Mouse (Mus musculus) spleen, adult 12 weeks (tissue): ENCODE results near the gene Gnpat.

Experiments used
- DNase-seq: peaks from one replicate; pipeline ENCODE4 v3.0.0; 2022; ENCODE audit warnings: low spot score

Gnpat gene

DNA sequence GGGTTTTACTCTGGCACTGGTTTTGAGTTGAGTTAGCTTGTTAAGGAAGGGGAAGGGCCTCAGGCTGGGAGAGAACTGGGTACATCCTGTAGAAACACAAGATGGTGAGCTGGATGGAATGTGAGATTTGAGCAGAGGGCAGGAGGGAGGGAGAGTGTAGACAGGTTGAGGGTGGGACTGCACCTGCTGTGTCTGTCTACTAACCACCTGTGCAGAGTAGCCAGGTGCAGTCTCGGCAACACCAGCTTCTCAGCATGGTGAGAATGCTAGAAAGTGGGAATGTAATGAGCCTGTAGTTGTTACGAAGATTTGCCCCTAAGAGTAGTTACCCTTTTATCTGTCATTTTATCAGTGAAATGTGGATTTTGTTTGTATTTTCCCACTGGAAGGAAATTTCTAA is 42.6 kb downstream of the Gnpat start:
- no peak for DNase-seq

DNA sequence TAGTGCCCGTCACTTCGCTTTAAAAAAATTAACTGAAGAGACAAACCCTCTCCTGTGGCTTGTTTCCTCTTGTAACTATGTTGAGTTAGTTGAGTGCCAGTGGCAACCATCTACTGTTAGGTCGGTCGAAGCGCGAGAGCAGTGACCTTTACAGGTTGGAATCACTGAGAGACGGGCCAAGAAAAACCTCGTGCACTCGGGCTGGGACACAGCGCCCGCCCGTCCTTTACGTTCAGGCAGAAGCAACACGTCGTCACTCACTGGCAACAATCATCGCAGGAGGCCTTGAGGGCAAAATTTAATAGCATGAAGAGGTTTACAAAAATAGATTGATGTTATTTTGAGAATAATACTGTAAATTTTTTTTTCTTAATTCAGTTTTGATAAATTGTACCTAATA is 47.1 kb downstream of the Gnpat start:
- no peak for DNase-seq

DNA sequence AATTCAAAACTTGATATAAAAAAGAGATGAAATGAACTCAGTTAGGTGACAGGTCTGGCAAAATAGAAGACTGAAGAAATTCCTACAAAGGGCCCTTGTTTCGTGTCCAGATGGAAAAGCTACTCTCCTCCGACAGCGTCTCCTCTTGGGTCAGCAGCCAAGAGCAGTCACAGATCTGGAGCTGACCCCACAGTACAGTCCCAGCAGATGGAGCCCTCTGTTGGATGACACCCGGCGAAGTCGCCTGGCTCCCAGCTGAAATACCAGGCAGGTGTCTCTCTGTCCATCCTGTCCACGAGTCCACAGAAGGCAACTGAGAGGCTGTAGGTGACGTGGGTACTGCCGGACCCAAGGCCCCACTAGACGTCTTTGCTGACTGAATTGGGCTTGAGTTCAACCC is 47.5 kb downstream of the Gnpat start:
- no peak for DNase-seq

DNA sequence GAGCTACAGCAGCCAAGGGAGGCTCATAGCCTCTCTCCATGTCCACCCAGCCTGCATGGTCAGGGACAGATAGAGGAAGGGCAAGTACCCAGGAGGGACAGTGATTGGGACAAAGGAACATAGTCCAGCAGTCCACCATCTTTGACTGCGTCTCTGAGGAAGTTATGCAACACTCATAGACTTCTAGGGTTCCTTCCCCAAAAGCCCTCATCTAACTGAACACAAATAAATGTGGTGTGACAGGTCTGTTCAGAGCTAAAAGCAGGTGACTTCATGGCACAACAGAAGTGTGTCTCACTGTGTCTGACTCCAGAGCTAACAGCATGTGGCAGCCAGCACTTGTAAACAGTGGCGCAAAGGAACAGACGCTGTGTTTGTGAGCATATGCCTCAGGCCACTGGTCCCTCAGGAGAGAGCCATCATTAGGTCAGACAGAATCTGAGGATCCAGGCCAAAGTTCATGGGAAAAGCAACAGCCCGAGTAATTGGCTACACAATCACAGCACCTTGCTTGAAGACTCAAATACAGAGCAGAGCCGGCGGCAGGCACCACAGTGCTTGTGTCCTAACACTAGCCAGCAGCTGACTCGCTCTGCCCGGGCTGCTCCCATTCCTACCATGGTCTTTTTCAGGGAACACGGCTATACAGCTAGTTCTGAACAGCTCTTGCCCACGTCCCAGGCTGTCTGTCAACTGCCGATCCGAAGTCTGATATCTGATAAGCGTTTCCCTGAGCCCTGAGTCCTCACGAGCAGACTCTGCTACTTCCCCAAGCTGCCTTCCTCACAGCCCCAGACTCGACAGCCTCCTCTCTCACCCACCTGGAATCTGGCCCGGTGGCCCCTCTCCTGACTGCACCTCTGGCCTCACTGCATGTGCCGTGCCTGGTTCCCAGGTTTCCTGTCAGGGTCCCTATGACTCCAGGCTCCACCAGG is 49.4 kb downstream of the Gnpat start:
- no peak for DNase-seq

DNA sequence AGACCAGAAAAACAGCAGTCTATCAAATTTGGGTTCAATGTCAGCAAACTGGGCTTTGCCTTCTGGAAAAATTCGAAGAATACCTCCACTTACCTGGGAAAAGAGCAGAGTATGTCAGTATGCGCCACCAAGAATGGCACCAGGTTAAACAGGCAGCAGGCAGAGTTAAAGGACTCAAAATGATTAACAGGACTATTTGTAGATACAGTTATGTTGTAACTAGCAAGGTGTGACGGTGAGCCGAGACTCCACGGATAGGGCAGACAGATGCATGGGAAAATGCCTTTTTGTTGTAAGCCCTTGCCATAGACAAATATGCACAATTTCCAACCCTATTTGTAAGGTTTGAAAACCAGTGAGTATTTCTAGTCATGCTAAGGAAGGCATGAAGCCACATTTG is 51.2 kb downstream of the Gnpat start:
- DNase-seq = no peak

DNA sequence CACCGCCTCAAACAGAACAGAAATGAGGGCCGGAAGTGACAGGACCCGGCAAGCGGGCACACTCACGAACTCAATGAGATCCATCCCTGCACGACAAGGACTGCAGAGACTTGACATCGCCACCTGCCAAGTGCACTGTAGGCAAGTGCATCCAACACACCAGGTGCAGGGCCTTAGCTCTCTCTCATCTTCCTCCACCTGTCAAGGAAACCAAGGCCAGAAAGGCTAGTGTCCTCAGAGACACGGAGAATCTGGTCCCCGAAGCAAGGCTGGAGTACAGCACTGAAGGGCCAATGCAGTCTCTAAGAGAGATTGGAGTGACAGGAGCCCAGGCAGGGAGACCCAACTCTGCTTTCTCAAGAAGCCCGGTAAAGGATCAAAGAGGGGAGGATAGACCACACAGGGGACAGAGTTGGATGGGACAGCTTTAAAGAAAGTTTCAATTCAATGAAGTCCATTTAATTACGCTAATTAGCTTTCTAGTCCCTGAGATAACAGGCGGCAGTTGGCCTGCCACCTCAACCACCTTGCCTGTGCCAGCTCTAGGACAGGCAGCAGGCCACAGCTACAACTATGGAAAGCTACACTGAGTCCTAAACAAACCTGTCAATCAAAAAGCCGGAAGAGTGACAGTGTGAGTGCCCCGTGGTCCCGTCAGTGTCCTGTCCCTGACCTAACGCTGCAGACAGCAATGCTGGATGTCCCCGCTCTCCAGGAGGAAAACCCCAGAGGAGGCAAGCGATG is 55.1 kb downstream of the Gnpat start:
- no peak for DNase-seq

DNA sequence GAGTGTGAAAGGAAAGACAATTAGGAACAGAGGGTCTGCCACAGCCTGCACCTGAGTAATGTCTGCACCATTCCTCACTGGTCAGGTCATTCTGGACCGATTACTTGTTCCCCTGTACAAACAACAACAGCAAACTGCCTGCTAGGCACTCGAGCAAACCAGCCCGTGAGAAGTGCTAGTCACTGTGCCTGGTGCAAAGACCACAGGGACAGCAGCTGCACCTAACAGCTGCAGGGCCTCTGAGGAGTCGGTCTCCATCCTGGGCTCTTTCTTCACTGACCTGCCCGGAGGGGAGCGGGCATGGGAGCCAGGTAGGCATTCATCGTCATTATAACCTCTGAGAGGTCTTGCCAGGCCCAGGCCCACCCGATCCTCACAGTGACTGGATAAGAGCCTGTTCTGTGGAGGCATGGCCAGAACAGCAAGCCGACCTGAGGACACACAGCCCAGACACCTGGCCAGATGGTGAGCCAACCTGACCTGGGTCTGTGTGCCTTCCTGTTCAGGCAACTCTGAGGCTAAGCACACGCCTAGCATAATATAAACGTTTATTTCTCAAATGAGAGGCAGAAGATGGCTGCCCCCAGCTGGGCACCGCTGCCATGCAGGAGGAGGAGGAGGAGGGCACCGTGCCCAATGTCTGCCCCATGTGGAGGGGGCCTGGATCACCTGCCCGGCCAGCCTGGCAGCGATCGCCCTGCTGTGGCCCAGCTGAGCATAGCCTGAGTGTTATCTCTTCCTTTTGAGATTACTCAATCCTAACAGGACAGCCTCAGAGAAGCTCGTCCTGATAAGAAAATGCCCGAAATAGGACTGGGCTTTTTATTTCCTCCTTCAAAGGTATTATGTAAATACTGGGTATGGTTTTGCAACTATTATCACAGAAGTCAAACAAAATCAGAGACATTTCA is 58.8 kb downstream of the Gnpat start:
- no peak for DNase-seq

DNA sequence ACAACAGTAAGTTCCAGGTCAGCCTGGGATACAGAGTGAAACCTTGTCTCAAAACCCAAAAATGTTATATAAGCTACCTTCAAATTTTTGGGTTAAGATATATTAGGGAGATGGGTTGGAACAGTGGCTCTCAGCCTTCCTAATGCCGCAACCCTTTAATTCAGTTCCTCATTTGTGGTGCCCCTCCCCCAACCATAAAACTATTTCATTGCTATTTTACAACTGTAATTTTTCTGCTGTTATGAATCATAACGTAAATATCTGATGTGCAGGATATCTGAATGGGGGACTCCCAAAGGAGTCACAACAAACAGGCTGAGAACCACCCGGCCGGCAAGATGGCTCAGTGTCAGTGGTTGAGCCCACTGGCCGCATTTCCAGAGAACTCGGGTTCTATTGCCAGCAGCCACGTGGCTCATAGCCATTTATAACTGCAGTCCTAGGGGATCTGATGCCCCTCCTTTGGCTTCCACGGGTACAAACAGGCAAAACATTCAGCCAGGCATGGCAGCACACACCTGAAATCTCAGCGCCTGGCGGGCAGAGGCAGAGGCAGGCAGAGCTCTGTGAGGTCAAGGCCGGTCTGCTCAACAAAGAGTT is 59.8 kb downstream of the Gnpat start:
- no peak for DNase-seq

DNA sequence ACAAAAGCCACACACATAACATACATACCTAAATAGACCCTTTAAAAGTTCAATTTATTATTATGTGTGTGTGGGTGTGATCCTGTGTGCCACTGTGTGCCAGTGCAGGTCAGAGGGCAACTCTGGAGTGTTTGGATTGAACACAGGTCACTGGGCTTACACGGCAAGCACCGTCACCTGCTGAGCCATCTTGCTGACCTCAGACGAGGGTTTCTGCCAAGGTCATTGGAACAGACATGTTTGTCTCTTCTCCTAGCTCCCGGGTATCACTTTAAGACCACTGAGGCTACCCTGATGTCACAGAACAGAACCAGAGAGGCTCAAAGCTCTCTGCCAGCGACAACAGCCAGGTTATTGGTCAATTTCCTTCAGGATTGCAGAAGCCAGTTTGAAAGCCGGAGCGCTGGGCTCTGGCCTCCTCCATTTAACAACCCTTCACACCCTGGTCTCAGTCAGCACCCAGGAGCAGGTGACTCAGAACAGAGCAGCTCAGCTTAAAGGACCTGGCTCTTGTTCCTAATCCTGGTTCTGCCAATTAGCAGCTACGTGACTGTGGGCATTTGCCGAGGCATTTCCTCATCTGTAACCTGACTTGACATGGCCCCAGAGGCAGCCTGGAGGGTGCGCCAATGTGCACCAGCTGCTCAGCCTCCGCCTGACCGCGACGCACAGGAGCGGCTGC is 61.3 kb downstream of the Gnpat start:
- no peak for DNase-seq

DNA sequence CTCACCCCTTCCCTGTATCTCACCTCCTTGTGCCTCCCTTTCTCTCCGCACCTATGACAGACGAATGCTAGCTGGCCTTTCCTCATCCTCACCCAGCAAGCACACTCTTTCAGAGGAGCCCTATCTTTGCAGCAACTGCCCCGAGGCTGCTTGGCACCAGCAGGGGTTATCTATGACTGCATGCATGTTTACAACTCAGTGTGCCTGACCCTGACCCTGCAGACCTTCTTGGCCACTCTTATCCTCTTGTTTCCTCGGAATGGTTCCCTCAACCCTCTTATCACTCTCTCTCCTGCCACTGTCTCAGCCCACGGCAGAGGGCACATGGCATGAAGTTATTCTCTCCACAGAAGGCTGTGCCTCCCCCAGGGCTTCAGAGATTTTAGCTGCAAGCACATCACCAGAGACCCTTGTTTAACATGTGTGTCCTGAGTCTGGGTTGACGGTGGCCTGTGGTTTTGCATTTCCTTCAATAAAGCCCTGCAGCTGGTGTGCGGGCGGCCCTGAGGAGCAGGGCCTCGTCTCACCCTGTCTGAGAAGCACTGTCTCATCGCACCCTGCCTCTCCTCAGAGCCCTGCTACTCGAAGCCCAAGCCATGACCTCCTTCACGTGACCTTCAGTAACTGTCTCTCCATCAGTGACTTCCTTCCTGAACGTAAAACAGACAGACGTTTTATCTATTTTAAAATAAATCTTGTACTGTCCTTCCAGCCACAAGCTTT is 62.9 kb downstream of the Gnpat start:
- no peak for DNase-seq

DNA sequence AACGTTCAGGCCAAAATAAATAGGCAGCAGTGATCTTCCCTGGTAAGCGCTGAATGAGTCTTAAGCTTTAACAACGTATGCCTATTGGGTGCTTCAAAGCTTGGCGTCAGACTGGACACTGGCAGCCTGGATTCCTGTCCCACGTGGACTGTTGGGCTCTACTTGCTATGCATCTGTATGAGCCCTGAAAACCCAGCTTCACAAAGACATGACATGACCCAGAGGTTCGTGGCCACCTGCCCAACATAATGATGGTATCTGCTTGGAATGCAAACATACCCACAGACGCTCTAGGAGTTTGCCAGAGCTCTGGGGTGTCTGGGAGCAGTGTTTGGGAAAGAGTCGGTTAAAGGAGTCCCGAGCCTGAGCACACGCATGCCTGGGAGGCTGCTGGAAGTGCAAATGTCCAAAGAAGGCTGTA is 63.5 kb downstream of the Gnpat start:
- DNase-seq = no peak

DNA sequence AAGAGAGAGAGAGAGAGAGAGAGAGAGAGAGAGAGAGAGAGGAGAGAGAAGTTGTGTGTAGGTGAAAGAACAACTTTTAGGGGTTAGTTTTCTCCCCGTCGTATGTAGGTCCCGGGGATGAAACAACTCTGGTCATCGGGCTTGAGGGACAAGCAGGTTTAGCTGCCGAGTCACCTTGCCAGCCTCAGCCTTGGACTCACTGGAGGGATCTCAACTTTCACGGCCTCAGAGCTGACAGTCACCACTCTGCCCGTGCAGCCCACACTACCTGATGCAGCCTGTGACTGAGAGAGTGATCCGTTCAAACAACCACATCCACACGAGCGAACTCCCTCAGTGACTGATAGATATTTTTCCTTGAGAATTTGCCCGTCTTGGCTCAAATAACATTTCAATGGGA is 66.2 kb downstream of the Gnpat start:
- no peak for DNase-seq

DNA sequence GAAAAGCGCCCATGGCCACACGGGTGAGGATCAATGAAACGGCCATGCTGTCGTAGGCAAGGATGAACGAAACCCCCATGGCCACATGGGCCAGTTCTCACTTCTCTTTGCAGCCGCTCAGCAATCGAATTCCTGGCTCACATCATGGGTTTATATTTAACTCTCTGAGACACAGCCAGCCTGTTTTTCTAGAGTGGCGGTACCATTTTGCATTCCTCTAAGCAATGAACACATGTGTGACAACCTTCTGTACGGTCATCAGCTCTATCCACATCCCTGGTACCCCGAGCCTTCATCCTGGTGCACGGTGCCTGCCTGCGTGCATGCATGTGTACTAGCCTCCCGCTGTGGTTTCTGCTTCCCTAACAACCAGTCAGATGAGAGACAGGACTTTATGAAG is 67.3 kb downstream of the Gnpat start:
- DNase-seq = no peak

DNA sequence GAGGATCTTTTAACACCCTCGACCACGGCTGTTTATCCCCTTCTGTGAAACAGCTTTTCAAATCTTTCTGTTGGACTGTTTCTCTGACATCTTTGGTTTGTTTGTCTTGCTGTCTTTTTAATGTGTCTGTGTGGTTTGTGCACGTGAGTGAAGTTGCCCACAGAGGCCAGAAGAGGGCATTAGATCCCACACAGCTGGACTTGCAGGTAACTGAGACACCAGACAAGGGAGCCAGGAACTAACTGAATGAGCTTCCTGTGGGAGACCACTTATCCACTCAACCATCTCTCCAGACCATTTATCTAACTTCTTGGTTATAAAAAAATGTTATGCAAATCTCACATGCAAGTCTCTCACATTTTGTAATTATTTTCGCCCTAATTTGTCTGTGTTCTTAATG is 67.8 kb downstream of the Gnpat start:
- no peak for DNase-seq

DNA sequence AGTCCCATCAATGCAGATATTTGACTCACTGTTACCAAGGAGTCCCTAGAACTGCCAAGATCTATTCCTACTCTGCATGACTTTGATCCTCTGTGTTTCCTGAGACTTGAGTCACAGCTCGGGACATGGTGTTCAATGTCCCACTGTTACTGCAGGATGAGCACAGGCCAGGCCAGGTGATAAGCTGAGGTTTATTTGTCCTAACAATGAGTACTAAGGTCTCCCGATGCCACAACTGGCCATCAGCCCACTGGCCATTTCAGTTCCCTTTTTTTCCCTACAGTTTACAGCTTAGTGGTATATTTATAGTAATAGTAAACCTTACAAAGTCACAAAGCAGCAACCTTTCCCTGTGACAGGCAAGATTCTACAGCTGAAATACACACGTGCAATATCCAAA is 69.6 kb downstream of the Gnpat start:
- DNase-seq = no peak

DNA sequence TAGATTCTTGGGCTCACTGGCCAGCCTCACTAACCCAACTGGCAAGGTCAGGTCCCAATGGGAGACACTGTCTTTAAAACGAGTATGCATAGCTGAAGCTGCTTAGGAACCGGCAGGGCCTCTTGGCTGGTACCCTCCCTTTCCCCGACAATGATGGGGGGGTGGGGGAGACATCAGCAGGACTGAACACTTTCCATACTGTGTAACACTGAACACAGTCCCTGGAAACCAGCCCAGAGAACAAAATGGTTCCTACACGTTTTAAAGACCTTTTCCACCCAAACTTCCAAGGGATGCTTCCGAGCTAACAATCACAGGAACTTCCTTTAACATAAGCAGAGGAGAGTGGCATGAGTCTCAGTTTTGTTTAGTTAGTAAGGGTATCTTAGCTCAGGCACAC is 72.3 kb downstream of the Gnpat start:
- DNase-seq = no peak

DNA sequence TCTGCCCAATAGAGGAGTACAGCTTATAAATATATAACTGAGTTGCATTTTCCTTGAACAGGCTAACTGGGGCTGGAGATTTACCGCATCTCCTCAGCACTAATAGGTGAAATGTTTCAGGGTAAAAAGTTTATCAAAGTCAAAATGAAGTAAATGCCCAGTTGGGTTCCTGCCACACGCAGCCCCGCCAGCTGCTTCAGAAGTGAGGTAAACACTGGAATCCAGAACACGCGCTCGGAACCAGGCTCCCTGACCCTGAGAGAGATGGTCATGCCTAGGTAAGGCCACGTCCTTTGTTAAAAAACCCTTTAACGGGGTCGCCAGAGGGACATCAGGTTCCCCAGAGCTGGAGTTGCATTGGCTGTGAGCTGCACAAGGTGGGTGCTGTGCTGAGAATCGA is 73.9 kb downstream of the Gnpat start:
- DNase-seq = no peak

DNA sequence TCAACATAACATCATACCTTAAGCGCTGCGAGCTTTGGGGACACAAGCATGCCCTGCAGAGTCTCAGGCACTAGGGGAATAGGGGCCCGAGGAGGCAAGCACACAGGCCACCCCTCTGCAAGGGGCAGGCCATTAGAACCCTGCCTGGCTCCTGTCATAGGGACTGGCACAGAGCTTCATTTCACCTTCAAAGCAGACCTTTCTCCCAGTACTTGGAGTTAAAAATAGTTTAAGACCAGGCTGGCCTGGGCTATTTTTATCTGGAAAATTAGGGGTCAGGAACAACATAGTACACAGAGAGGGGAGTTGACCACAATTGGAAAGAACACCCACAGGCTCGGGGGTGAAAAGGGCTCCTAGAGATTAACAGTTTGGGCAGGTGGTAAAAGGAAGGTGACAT is 74.5 kb downstream of the Gnpat start:
- DNase-seq = no peak
